9 mouse cellular contexts compared by ENCODE assay signal in genomic region chr1:191808688-191809223, GRCm38 (mm10). TPM values are rescaled to one million over a fixed set of nuclear protein-coding genes. Genes with fewer than 3 reads are reported as not detected.
DNase-seq lines count a peak whose midpoint lies in the region; ATAC-seq and TF ChIP-seq lines count a peak whose summit lies in the region.
"Had no signal": no experiment of that assay in that cellular context is flagged by ENCODE, and none has a peak within 500 bp of the region (broad histone marks: within the 10 kb centered on the region; RNA-seq: fewer than 3 reads in every experiment).

No protein-coding gene starts in this region.

- no peak overlapping the region for H3K4me3 ChIP-seq in lung, embryonic 15.5 days
- no peak overlapping the region for H3K4me3 ChIP-seq in lung, adult 2 months (replicated peaks; ENCODE audit: extremely low read depth, low read depth, low read length)
- H3K4me3 ChIP-seq in forebrain, postnatal 0 days (ENCODE audit: low read depth, low read length): no peak overlapping the region
- H3K4me3 ChIP-seq in neural tube, embryonic 15.5 days (replicated peaks): no peak overlapping the region
- H3K4me3 ChIP-seq: midbrain, embryonic 12.5 days had no signal

- no peaks in the 10 kb centered on the region for H3K9me3 ChIP-seq in lung, embryonic 15.5 days
- no peaks in the 10 kb centered on the region for H3K9me3 ChIP-seq in forebrain, postnatal 0 days (ENCODE audit: low read length)
- no peaks in the 10 kb centered on the region for H3K9me3 ChIP-seq in neural tube, embryonic 15.5 days (replicated peaks)

- H3K4me1 ChIP-seq in lung, embryonic 15.5 days: 0 out of 2 replicates have a peak, but pooled peaks cover 3% of the 10 kb centered on the region
- no peaks in the 10 kb centered on the region for H3K4me1 ChIP-seq in lung, adult 2 months (ENCODE audit: control insufficient read depth, insufficient read depth, low read length)
- H3K4me1 ChIP-seq in forebrain, postnatal 0 days (ENCODE audit: insufficient read depth): no peaks in the 10 kb centered on the region
- H3K4me1 ChIP-seq in neural tube, embryonic 15.5 days: no peaks in the 10 kb centered on the region
- H3K4me1 ChIP-seq: midbrain, embryonic 12.5 days had no signal

- no peak overlapping the region for H3K27ac ChIP-seq in lung, embryonic 15.5 days
- H3K27ac ChIP-seq in forebrain, postnatal 0 days (ENCODE audit: low read depth, low read length): no peak overlapping the region
- no peak overlapping the region for H3K27ac ChIP-seq in neural tube, embryonic 15.5 days (replicated peaks)
- H3K27ac ChIP-seq: midbrain, embryonic 12.5 days had no signal

- TF ChIP-seq POLR2A in lung, adult 2 months (IDR thresholded peaks at IDR 0.05; ENCODE audit: borderline replicate concordance, extremely low read depth, low read depth, low read length): no peak

- peak; percentile 66; the same call in 1 of the 2 replicates for ATAC-seq in lung, embryonic 15.5 days (ENCODE audit: borderline replicate concordance, extremely low read depth, low FRiP score, low TSS enrichment)
- peak; percentile 92 for ATAC-seq in forebrain, postnatal 0 days
- ATAC-seq in neural tube, embryonic 15.5 days (ENCODE audit: low FRiP score): peak; percentile 90
- no peak for ATAC-seq in megakaryocyte progenitor cell, adult 5-6 weeks (replicated peaks; ENCODE audit: poor library complexity)

- no peaks in the 10 kb centered on the region for H3K36me3 ChIP-seq in lung, embryonic 15.5 days
- no peaks in the 10 kb centered on the region for H3K36me3 ChIP-seq in forebrain, postnatal 0 days (ENCODE audit: insufficient read depth)
- no peaks in the 10 kb centered on the region for H3K36me3 ChIP-seq in neural tube, embryonic 15.5 days
- H3K36me3 ChIP-seq: midbrain, embryonic 12.5 days had no signal

- no peak overlapping the region for H3K4me2 ChIP-seq in lung, embryonic 15.5 days
- H3K4me2 ChIP-seq in forebrain, postnatal 0 days (ENCODE audit: low read depth): no peak overlapping the region
- no peak overlapping the region for H3K4me2 ChIP-seq in neural tube, embryonic 15.5 days
- H3K4me2 ChIP-seq: midbrain, embryonic 12.5 days had no signal

- H3K27me3 ChIP-seq in lung, embryonic 15.5 days: no peaks in the 10 kb centered on the region
- H3K27me3 ChIP-seq in forebrain, postnatal 0 days (ENCODE audit: insufficient read depth, low read length): no peaks in the 10 kb centered on the region
- no peaks in the 10 kb centered on the region for H3K27me3 ChIP-seq in neural tube, embryonic 15.5 days (replicated peaks)
- H3K27me3 ChIP-seq: midbrain, embryonic 12.5 days had no signal

- WGBS in lung, embryonic 15.5 days: 63% methylated on average over 12 of the region's 12 CpGs
- WGBS in lung, adult 2 months: 49% methylated on average over 12 of the region's 12 CpGs
- 30% methylated on average over 12 of the region's 12 CpGs for WGBS in forebrain, postnatal 0 days
- WGBS in neural tube, embryonic 15.5 days: 63% methylated on average over 12 of the region's 12 CpGs

- H3K9ac ChIP-seq in lung, embryonic 15.5 days: no peak overlapping the region
- H3K9ac ChIP-seq in forebrain, postnatal 0 days: no peak overlapping the region
- no peak overlapping the region for H3K9ac ChIP-seq in neural tube, embryonic 15.5 days (replicated peaks)
- H3K9ac ChIP-seq: midbrain, embryonic 12.5 days had no signal

- no peak for TF ChIP-seq CTCF in lung, adult 2 months (IDR thresholded peaks at IDR 0.05; ENCODE audit: insufficient read depth, low read length)
- no peak for TF ChIP-seq CTCF in forebrain, postnatal 0 days (IDR thresholded peaks at IDR 0.05; ENCODE audit: low read depth)

- DNase-seq in adrenal gland, adult (ENCODE audit: inconsistent age in 2 of 2, low spot score in 1 of 2): peak; percentile 11 to 61
- no peak for DNase-seq in adrenal gland, adult 8-10 months
- DNase-seq in lung, adult 2 months: no peak
- DNase-seq in forebrain, postnatal 0 days: peak; percentile 89
- no peak for DNase-seq in B cell, adult 2 months

RNA-seq across cellular contexts. Expression of gene Nek2, which starts 12.5 kb away (rescaled TPM):
- 1 to 10 TPM in 3 of 4 experiments, under 1 TPM in 1; 0.92 to 4.7 (median 1.5) TPM for total RNA-seq in adrenal gland, adult 8-10 months (2022)
- 49.6 and 53.9 TPM in 2 replicates for polyA plus RNA-seq in lung, embryonic 15.5 days (2015; fragmentation: Nextera tagmentation; extraction: Ambion mirVana)
- polyA plus RNA-seq in lung, adult 2 months (2012; rRNA removed): 1.9 and 3.7 TPM in 2 replicates
- 3.6 and 5.1 TPM in 2 replicates for total RNA-seq in forebrain, postnatal 0 days (2014; rRNA removed)
- polyA plus RNA-seq in forebrain, postnatal 0 days (2015; fragmentation: Nextera tagmentation; extraction: Ambion mirVana): 5.0 and 6.2 TPM in 2 replicates
- polyA plus RNA-seq in neural tube, embryonic 15.5 days (2015; fragmentation: Nextera tagmentation; extraction: Ambion mirVana): 3.6 and 11.2 TPM in 2 replicates
- 22.4 and 23.4 TPM in 2 replicates for total RNA-seq in megakaryocyte progenitor cell, adult 5-6 weeks (2015)
- 35.8 and 36.8 TPM in 2 replicates for total RNA-seq in megakaryocyte progenitor cell, adult 5-6 weeks (2017)

Comparison
In these comparisons a context has a peak if more than half of its experiments do, and no peak if none do; other contexts are left out.
1. DNase-seq: peak in adrenal gland, adult (2 of 2) and forebrain, postnatal 0 days (single experiment); none in adrenal gland, adult 8-10 months (single experiment), lung, adult 2 months (single experiment) and B cell, adult 2 months (0 of 2).